Mouse (Mus musculus) heart, adult 2 months (tissue): ENCODE data around the gene Adamtsl1.

Experiments
- CTCF ChIP-seq: fragments of 200-600 bp; IDR thresholded peaks from 2 replicates; pipeline ENCODE4 v1.8.1; 2022; ENCODE audit warnings: antibody characterized with exemption, mild to moderate bottlenecking, moderate library complexity
- EP300 ChIP-seq: fragments of 200-500 bp; IDR thresholded peaks from 2 replicates; pipeline ENCODE4 v1.6.1; 2011; ENCODE audit warnings: low read depth, low read length, control low read depth; ENCODE audit not compliant: insufficient read depth
- POLR2A ChIP-seq: fragments of 200-500 bp; IDR thresholded peaks from 2 replicates; pipeline ENCODE4 v1.6.1; 2011; ENCODE audit warnings: mild to moderate bottlenecking, low read depth, low read length, control low read depth; ENCODE audit not compliant: insufficient read depth

GRCm38 (mm10) chr4:85901316-85901715 lies 387.3 kb downstream of the Adamtsl1 start:
- TF ChIP-seq EP300 = no peak
- no peak for TF ChIP-seq POLR2A
- TF ChIP-seq CTCF = no peak
